Mouse (Mus musculus): Measurements from ENCODE around the gene Praf2.
A peak's percentile ranks its signal among the peaks of the same experiment; 100 is the strongest.
"Not testable (repeated sequence)": the region's sequence is repeated elsewhere in the genome, so short reads cannot be mapped to it uniquely, and the experiment has no call there.

The Praf2 gene

DNA sequence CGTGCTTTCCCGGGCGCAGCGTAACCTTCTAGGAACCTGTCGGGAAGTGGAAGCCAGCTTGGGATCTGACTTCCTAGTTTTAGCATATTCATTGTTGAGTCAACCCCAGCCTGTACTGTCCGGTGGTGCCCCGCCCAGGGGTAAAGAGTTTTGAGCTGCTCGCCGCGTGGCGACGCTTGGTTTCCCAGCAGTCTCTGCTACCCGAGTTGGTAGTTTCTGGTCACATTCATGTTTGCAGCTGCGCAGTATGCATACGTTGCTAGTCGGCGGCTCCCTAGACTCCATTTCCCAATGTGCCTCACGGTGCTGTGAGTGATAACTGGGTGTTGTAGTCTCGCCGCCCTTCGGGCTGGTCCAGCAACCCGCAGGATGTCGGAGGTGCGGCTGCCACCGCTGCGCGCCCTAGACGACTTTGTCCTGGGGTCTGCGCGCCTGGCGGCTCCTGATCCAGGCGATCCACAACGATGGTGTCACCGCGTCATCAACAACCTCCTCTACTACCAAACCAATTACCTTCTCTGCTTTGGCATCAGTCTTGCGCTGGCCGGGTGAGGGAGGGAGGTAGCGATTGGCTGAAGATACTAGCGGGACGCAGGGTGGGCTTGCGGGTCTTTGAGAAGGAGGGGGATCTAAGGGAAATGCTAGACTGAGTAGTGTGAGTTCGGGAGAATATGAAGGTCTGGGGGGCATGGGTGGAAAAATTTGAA, at the start of gene Praf2:
TSS of gene Praf2 (plus strand) at position 225 of the 707 bp plus-strand sequence.
- DNase-seq (ENCODE audit: low spot score in 2 of 2), result peak; percentile 37 to 72

DNA sequence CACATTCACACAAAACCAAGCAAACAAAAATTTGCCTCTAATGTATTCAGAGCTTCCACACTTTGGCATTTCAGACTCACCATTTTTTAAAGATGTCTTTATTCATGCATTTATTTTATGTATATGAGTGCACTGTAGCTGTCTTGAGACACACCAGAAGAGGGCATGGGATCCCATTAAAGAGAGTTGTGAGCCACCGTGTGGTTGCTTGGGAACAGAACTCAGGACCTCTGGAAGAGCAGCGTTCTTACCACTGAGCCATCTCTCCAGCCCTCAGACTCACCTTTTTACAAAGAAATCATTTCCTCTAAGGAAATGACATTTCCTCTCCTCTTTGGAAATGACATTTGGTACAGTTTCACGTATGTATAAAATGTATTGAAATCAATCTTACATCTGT, 49.3 kb upstream of the Praf2 start:
- DNase-seq (ENCODE audit: low spot score in 2 of 2), result no peak

DNA sequence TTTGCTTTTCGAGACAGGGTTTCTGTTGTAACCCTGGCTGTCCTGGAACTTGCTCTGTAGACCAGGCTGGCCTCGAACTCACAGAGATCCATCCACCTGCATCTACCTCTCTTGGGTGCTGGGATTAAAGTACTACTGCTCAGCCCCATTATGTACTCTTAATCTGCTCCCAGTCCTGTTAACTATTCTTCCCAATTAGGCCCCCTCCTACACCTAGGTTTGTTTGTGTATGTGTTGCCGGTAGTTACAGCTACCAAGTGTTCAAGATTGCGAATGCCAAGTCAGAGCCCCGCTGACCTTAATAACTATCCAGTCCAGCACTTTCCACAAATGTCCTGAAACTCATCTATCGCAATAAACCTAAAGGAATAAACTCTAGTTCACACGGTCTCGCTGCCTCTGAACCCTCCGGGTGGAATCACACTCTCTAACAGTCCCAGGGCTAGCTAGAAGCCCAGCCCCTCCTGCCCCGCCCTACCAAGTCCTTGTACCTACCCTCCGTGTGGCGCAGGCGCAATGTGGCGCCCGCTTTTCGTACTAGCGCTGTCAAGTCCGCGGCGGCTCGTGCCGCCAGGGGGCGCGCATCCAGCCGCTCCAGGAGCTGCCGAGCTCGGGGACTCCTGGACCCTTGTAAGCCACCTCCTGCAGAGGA, 48.7 kb upstream of the Praf2 start:
- DNase-seq (ENCODE audit: low spot score in 2 of 2), result peak; percentile 58 to 73

DNA sequence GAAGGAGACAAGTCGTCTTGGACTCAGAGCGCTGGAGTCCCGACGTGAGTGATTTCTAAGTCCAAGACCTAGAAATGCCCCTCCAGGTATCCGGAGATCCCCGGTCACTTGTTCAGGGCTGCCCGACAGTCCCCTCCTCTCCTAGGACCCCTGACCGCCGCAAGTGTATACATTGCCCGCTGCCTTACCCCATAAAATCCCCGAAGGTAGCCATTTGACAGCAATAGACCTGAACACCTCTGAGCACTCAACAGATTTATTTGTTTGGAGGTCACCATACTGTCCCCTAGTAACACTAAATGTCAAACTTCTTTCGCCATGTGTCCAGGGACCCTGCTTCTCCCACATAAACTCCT, 48.2 kb upstream of the Praf2 start:
- DNase-seq (ENCODE audit: low spot score in 2 of 2), result no peak

DNA sequence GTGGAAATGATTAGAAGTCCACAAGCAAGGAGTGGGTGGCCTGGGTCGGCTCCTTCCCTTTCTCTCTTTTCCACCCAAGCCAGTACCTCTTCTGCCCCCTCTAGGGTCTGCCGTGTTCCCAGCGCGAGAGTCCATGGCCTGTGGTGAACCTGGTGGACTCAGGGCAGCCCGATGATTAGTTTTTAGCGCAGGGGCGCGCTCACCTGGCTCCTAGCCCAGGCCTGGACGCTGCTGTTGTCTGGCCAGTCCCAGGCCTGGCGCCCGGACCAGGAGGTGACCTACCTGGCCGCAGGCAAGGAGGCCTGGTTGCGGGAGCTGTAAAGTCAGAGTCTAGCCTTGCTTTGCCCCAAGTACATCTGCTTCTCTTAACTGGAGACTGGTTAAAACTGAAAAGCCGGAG, 47.4 kb upstream of the Praf2 start, which contains the start of gene Magix:
TSS of gene Magix (minus strand) at position 388 of the 400 bp plus-strand sequence.
- DNase-seq (ENCODE audit: low spot score in 2 of 2), result no peak

- DNase-seq (ENCODE audit: low spot score in 2 of 2), result no peak
These were observed 39.9 kb upstream of the Praf2 start for GRCm38 (mm10) chrX:7688321-7688720.

GRCm38 (mm10) chrX:7690486-7690885, 37.8 kb upstream of the Praf2 start:
- no peak for DNase-seq (ENCODE audit: low spot score in 2 of 2)

DNA sequence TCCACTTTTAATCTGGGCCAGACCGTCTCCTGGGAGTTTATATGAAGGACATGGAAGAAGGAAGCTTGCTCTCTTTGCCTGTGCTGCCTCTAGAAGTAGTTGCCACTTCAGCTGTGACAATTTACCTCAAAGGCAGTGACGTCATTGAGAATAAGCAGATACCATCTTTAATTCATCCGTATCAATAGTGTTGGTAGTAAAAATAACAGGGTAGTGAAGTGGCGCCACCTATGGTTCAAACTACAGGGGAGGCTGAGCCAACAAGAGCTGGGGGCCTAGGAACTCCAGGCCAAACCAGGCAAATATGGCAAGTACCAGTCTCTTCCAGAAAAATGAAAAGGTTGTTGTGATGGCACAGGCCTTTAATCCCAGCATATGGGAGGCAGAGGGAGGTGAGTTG, 35.4 kb upstream of the Praf2 start:
- no peak for DNase-seq (ENCODE audit: low spot score in 2 of 2)

GRCm38 (mm10) chrX:7696520-7696919, 31.7 kb upstream of the Praf2 start:
- no peak for DNase-seq (ENCODE audit: low spot score in 2 of 2)

DNA sequence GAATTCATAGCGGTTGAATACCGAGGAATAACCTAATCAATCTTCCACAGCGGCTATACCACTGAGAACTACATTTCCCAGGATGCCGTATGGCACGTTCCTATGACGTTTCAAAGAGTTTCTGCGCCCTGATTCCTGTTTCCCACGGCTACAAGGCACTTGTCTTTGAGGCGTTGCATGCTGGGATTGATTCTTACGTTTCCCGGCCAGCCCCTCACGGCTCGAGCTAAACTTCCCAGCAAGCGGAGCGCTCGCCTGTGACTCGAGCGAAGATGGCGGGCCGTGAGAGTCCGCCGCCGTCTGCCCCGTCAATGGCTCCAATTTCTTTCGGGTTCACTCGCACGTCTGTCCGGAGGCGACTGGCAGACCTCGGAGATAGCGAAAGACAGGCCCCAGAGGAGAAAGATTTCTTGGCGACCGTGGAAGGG, 31.3 kb upstream of the Praf2 start, which contains the start of gene Gpkow:
TSS of gene Gpkow (plus strand) at position 178 of the 428 bp plus-strand sequence.
- DNase-seq (ENCODE audit: low spot score in 2 of 2), result peak in 1 of 2 experiments; percentile 82

- DNase-seq (ENCODE audit: low spot score in 2 of 2), result not testable (repeated sequence)
These were observed 14.5 kb upstream of the Praf2 start for GRCm38 (mm10) chrX:7713764-7714134.

DNA sequence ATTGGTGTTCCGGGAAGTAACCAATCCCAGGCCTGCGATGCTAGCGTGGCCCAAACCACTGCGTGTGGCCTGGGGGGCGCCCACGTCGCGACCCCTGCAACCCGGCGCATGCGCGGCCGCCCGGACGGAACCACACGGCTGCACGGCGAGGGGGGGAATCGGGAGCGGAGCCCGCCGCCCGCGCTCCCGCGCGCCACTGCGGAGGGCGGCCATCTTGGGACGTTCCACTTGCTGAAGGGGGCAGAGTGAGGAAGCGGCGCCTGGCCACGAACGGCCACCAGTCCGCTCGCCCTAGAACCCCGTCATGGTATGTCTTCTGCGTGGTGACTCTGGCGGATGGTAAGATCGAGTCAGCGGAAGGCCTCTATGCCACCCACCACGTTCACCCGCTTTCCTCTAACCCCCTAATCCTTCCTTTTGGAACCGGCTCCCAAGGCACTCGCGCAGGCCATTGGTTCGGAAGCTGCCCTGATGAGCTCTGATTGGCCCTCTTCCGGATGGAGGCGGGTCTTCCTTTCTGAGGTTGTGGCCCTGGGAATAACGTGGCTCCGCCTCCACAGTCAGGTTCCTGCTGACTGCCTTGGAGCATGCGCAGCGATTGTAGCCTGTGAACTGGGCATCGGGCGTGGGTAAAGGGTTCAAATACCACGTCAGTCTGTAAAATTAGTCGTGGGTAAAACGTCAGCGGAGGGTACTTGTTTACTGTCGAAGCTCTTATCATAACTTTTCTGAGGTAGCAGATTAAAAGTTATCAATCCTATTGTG, 13.9 kb upstream of the Praf2 start, which contains the start of gene Wdr45:
TSS of gene Wdr45 (plus strand) at position 199 of the 765 bp plus-strand sequence.
- peak; percentile 66 to 84 for DNase-seq (ENCODE audit: low spot score in 2 of 2)

- not testable (repeated sequence) for DNase-seq (ENCODE audit: low spot score in 2 of 2)
These were observed 12.2 kb upstream of the Praf2 start for GRCm38 (mm10) chrX:7716058-7716457.

DNA sequence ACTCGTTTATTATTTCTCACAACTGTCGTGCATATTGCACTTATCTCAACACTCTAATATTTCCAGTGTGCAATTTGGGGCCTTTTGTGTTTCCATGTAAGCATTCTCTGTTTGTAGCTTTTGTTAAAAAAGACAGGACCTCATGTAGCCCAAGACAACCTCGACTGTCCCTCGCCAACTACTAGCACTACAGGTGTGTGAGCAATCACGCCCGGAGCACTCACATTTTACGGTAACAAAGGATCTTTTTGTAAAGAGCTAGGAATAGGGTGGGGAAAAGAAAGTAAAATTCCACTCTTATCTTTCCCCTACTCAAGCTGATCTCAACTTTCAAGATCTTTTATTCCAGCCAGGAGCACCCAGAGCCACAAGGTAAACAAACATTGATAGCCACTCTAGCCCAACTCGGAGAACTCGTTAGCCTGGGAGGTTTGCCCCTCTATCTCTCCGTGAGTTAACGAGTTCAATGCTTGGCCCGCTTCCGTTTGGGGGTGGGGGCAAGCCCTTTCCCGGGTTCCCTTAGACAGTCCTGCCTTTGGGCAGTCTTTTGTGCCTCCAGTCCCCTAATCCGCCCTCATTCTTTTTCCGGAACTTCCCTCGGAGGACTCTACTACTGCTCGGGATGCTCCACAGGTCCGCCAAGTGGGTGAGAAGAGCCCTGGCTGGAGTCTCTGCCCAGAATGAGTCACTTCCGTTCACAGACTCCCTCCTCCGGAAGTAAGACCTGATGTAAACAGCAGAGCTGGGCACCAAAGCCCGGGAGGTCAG, 6.5 kb upstream of the Praf2 start, which contains the start of gene Gm45208:
TSS of gene Gm45208 (plus strand) at position 732 of the 768 bp plus-strand sequence.
- peak; percentile 59 to 71 for DNase-seq (ENCODE audit: low spot score in 2 of 2)

- no peak for DNase-seq (ENCODE audit: low spot score in 2 of 2)
These were observed 6.0 kb upstream of the Praf2 start for GRCm38 (mm10) chrX:7722282-7722611.

GRCm38 (mm10) chrX:7722691-7723090, 5.5 kb upstream of the Praf2 start:
- no peak for DNase-seq (ENCODE audit: low spot score in 2 of 2)

GRCm38 (mm10) chrX:7724135-7724534, 4.1 kb upstream of the Praf2 start:
- DNase-seq (ENCODE audit: low spot score in 2 of 2), result no peak

GRCm38 (mm10) chrX:7725841-7726240, 2.4 kb upstream of the Praf2 start:
- no peak for DNase-seq (ENCODE audit: low spot score in 2 of 2)

DNA sequence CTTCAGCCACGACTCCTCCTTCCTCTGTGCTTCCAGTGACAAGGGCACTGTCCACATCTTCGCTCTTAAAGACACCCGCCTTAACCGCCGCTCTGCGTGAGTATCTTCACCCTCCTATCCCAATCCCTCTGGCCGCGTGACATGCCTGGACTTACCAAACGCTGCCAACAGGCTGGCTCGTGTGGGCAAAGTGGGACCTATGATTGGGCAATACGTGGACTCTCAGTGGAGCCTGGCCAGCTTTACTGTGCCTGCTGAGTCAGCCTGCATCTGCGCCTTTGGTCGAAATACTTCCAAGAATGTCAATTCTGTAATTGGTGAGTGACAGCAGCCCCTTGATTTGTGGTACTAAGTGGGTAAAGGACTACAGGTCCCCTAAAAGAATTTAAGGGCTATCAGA, 1.1 kb upstream of the Praf2 start:
- no peak for DNase-seq (ENCODE audit: low spot score in 2 of 2)

GRCm38 (mm10) chrX:7728922-7729265, 655 bp downstream of the Praf2 start:
- no peak for DNase-seq (ENCODE audit: low spot score in 2 of 2)

DNA sequence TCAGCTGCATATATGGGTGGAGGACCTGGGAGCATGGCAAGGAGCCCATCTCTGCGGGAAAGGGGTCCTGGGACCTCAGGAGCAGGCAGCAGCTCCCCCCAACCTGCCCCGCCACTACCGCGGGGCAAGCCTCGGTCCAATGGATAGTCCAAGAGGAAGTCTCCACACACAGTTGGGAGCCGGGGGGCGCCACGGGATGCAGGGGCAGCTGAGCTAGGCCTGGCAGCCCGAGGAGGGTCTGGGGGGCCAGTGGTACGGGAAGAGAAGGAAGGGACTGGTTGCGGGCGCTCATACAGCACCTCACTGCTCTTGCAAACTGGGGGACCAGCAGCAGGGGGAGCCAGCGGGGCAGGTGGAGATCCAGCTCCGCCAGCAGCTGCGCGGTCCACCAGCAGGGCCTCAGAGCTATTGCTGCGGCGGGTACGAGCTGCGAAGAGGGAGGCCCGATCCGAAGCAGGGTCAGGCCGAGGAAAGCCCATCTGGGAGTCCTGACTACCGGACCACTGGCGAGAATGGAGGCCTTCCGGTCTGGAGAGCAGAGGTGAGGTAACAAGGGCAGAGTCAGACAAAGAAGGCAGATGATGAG, 5.4 kb downstream of the Praf2 start:
- peak in 1 of 2 experiments; percentile 57 for DNase-seq (ENCODE audit: low spot score in 2 of 2)

All from urinary bladder, adult 18-20 months (tissue).